Mouse (Mus musculus): ENCODE measurements around the gene Zmym2.

- TF ChIP-seq CTCF (IDR thresholded peaks at IDR 0.05; ENCODE audit: borderline replicate concordance, control insufficient read depth, extremely low read depth, insufficient read depth, low read length, poor library complexity) (no peak), POLR2A (IDR thresholded peaks at IDR 0.05; ENCODE audit: control insufficient read depth, extremely low read depth, insufficient read depth, low read length, poor library complexity) (no peak)
Measured at GRCm38 (mm10) chr14:56881271-56881670, 5.2 kb upstream of the Zmym2 start.

All from thymus, adult 2 months (tissue).